Mouse (Mus musculus) CH12.LX (cell line): ENCODE measurements at regions not wholly inside any gene's neighbourhood (a gene's known extent, or its start where the extent isn't known, plus 50 kb on each side); places are given as distances from the start of the nearest gene placed in this dataset.

Experiments used
- BHLHE40 ChIP-seq: IDR thresholded peaks from 2 replicates; pipeline ENCODE4 v1.6.1; 2011; ENCODE audit warnings: mild to moderate bottlenecking, low read depth, low read length, improper control_type of control experiment
- CHD1 ChIP-seq: IDR thresholded peaks from 2 replicates; pipeline ENCODE4 v1.6.1; 2012; ENCODE audit warnings: low read depth, low read length, improper control_type of control experiment, inconsistent platforms
- CHD2 ChIP-seq: IDR thresholded peaks from 2 replicates; pipeline ENCODE4 v1.6.1; 2011; ENCODE audit warnings: low read length, improper control_type of control experiment
- CTCF ChIP-seq, 2 experiments: IDR thresholded peaks in 1 of 2; conservative IDR thresholded peaks in 1 of 2; 2 replicates each; pipeline ENCODE4 v1.5.1; 2011 to 2012; ENCODE audit warnings: low read depth in 2 of 2, low read length in 2 of 2, improper control_type of control experiment in 1 of 2, inconsistent platforms in 1 of 2, mild to moderate bottlenecking in 1 of 2, moderate library complexity in 1 of 2
- EP300 ChIP-seq: IDR thresholded peaks from 2 replicates; pipeline ENCODE4 v1.6.1; 2011; ENCODE audit warnings: low read length, improper control_type of control experiment
- KAT2A ChIP-seq: IDR thresholded peaks from 2 replicates; pipeline ENCODE4 v1.6.1; 2012; ENCODE audit warnings: low read length, improper control_type of control experiment, inconsistent platforms; ENCODE audit not compliant: insufficient replicate concordance
- MXI1 ChIP-seq: IDR thresholded peaks from 2 replicates; pipeline ENCODE4 v1.6.1; 2011; ENCODE audit warnings: mild to moderate bottlenecking, low read depth, low read length, improper control_type of control experiment
- MYC ChIP-seq: IDR thresholded peaks from 2 replicates; pipeline ENCODE4 v1.6.1; 2011; ENCODE audit warnings: low read depth, mild to moderate bottlenecking, improper control_type of control experiment, low read length
- NRF1 ChIP-seq: IDR thresholded peaks from 2 replicates; pipeline ENCODE4 v1.6.1; 2014; ENCODE audit warnings: low read depth, mild to moderate bottlenecking, inconsistent platforms, low read length, improper control_type of control experiment, moderate library complexity
- POLR2A ChIP-seq: IDR thresholded peaks from 2 replicates; pipeline ENCODE4 v1.6.1; 2011; ENCODE audit warnings: low read depth, mild to moderate bottlenecking, improper control_type of control experiment, low read length
- USF1 ChIP-seq: IDR thresholded peaks from 2 replicates; pipeline ENCODE4 v1.6.1; 2014; ENCODE audit warnings: low read depth, mild to moderate bottlenecking, inconsistent platforms, low read length, improper control_type of control experiment
- ZC3H11A ChIP-seq: IDR thresholded peaks from 2 replicates; pipeline ENCODE4 v1.6.1; 2012; ENCODE audit warnings: low read depth, mild to moderate bottlenecking, inconsistent platforms, low read length, improper control_type of control experiment
- ZKSCAN1 ChIP-seq: IDR thresholded peaks from 2 replicates; pipeline ENCODE4 v1.6.1; 2012; ENCODE audit warnings: low read depth, inconsistent platforms, low read length, improper control_type of control experiment, borderline replicate concordance

- TF ChIP-seq USF1 (no peak), POLR2A (no peak), EP300 (no peak), CTCF (conservative IDR thresholded peaks at IDR 0.05 in 1 of 2, IDR thresholded peaks at IDR 0.05 in 1 of 2; ENCODE audit: low read depth in 2 of 2, low read length in 2 of 2) (no peak), KAT2A (no peak), NRF1 (no peak), BHLHE40 (no peak), ZKSCAN1 (no peak), ZC3H11A (no peak), CHD1 (no peak), MXI1 (no peak), CHD2 (no peak), MYC (no peak)
These were observed 107.0 kb upstream of the Tmc3 start for GRCm38 (mm10) chr7:83477661-83478121.
